Mouse (Mus musculus): ENCODE measurements around the gene Kcnh5.

Kcnh5 gene

GRCm38 (mm10) chr12:75176691-75177645 lies at the start of gene Kcnh5:
TSS of gene Kcnh5 (minus strand) at chr12:75177332.
- POLR2A ChIA-PET: interaction anchor here in 2 of 4 experiments (0.7 to 1.2 kb wide), 3 partner anchors 33 to 496 kb away, joined by 3 to 4 read pairs (median 3); no protein-coding TSS in a partner anchor
- CTCF ChIA-PET: interaction anchor here in 1 of 4 experiments (1.3 kb wide), 1 partner anchor 844 kb away, joined by 3 read pairs; no protein-coding TSS in a partner anchor

GRCm38 (mm10) chr12:75223966-75224365 lies 46.8 kb upstream of the Kcnh5 start:
- POLR2A ChIA-PET: no interaction called here
- CTCF ChIA-PET: no interaction called here

GRCm38 (mm10) chr12:75189413-75189812 lies 12.3 kb upstream of the Kcnh5 start:
- CTCF ChIA-PET: no interaction called here
- POLR2A ChIA-PET: interaction anchor here in 1 of 4 experiments (0.6 kb wide), 1 partner anchor 154 kb away, joined by 4 read pairs; no protein-coding TSS in a partner anchor

GRCm38 (mm10) chr12:75182646-75183045 lies 5.5 kb upstream of the Kcnh5 start:
- CTCF ChIA-PET: interaction anchor here in 1 of 4 experiments (0.6 kb wide), 1 partner anchor 66 kb away, joined by 3 read pairs; no protein-coding TSS in a partner anchor
- POLR2A ChIA-PET: no interaction called here

GRCm38 (mm10) chr12:75179491-75179890 lies 2.4 kb upstream of the Kcnh5 start:
- POLR2A ChIA-PET: interaction anchor here in 1 of 4 experiments (0.6 kb wide), 1 partner anchor 139 kb away, joined by 4 read pairs; no protein-coding TSS in a partner anchor
- CTCF ChIA-PET: interaction anchor here in 1 of 4 experiments (1.2 kb wide), 1 partner anchor 847 kb away, joined by 3 read pairs; no protein-coding TSS in a partner anchor

- POLR2A ChIA-PET: interaction anchor here in 1 of 4 experiments (1.2 kb wide), 2 partner anchors 34 to 496 kb away, joined by 3 to 4 read pairs; no protein-coding TSS in a partner anchor
Measured at GRCm38 (mm10) chr12:75177646-75178030, 506 bp upstream of the Kcnh5 start.

GRCm38 (mm10) chr12:75175931-75176565 lies 1.1 kb downstream of the Kcnh5 start:
- ChIA-PET POLR2A (no interaction called here), CTCF (no interaction called here)

More at GRCm38 (mm10) chr12:75177646-75178030, 506 bp upstream of the Kcnh5 start:
- CTCF ChIA-PET: interaction anchor here in 1 of 4 experiments (1.3 kb wide), 1 partner anchor 845 kb away, joined by 3 read pairs; no protein-coding TSS in a partner anchor

GRCm38 (mm10) chr12:75170970-75171369 lies 6.2 kb downstream of the Kcnh5 start:
- CTCF ChIA-PET: interaction anchor here in 1 of 4 experiments (0.6 kb wide), 1 partner anchor 242 kb away, joined by 6 read pairs; no protein-coding TSS in a partner anchor
- POLR2A ChIA-PET: no interaction called here

GRCm38 (mm10) chr12:75153076-75153568 lies 24.0 kb downstream of the Kcnh5 start:
- CTCF ChIA-PET: no interaction called here
- POLR2A ChIA-PET: no interaction called here

- CTCF ChIA-PET: no interaction called here
- POLR2A ChIA-PET: no interaction called here
Measured at GRCm38 (mm10) chr12:75139792-75140191, 37.3 kb downstream of the Kcnh5 start.

GRCm38 (mm10) chr12:75091921-75092320 lies 85.2 kb downstream of the Kcnh5 start:
- POLR2A ChIA-PET: no interaction called here
- CTCF ChIA-PET: no interaction called here

GRCm38 (mm10) chr12:75090957-75091356 lies 86.2 kb downstream of the Kcnh5 start:
- POLR2A ChIA-PET: no interaction called here
- CTCF ChIA-PET: no interaction called here

- POLR2A ChIA-PET: interaction anchor here in 1 of 4 experiments (1.0 kb wide), 1 partner anchor 80 kb away, joined by 3 read pairs; no protein-coding TSS in a partner anchor
- CTCF ChIA-PET: no interaction called here
Measured at GRCm38 (mm10) chr12:75077175-75077574, 100.0 kb downstream of the Kcnh5 start.

GRCm38 (mm10) chr12:75071043-75071442 lies 106.1 kb downstream of the Kcnh5 start:
- ChIA-PET POLR2A (interaction anchor here in 1 of 4 experiments (0.7 kb wide), 1 partner anchor 813 kb away, joined by 4 read pairs; no protein-coding TSS in a partner anchor), CTCF (no interaction called here)

GRCm38 (mm10) chr12:75062571-75062970 lies 114.6 kb downstream of the Kcnh5 start:
- ChIA-PET POLR2A (no interaction called here), CTCF (no interaction called here)

- CTCF ChIA-PET: no interaction called here
- POLR2A ChIA-PET: no interaction called here
Measured at GRCm38 (mm10) chr12:75061731-75062130, 115.4 kb downstream of the Kcnh5 start.

- ChIA-PET POLR2A (no interaction called here), CTCF (no interaction called here)
Measured at GRCm38 (mm10) chr12:75053731-75054130, 123.4 kb downstream of the Kcnh5 start.

- ChIA-PET POLR2A (no interaction called here), CTCF (interaction anchor here in 1 of 4 experiments (0.6 kb wide), 1 partner anchor 56 kb away, joined by 3 read pairs; no protein-coding TSS in a partner anchor)
Measured at GRCm38 (mm10) chr12:75036694-75037093, 140.4 kb downstream of the Kcnh5 start.

GRCm38 (mm10) chr12:75031970-75032864 lies 144.9 kb downstream of the Kcnh5 start:
- POLR2A ChIA-PET: no interaction called here

More at GRCm38 (mm10) chr12:75031970-75032864, 144.9 kb downstream of the Kcnh5 start:
- CTCF ChIA-PET: no interaction called here
